Mouse (Mus musculus): ENCODE results near the gene Mtch2. TPM values are rescaled to one million over a fixed set of nuclear protein-coding genes. Genes with fewer than 3 reads are reported as not detected.

Mtch2 gene
- 270 and 276 TPM in 2 replicates for polyA plus RNA-seq (2014; fragmentation: Nextera tagmentation; extraction: Ambion mirVana)

GRCm38 (mm10) chr2:90846955-90847680 is at the start of gene Mtch2:
Mtch2 (plus strand) TSS chr2:90847155.
- Histone ChIP-seq H3K9ac (peak within 1 kb of the TSS; percentile 83), H3K36me3 (replicated peaks; ENCODE audit: control insufficient read depth, insufficient read depth) (peaks cover 26% of the 10 kb centered on the region), H3K27ac (peak within 1 kb of the TSS; percentile 86), H3K9me3 (ENCODE audit: control insufficient read depth, low read length) (no peaks in the 10 kb centered on the region), H3K4me3 (replicated peaks; ENCODE audit: low read length) (peak within 1 kb of the TSS; percentile 71), H3K27me3 (ENCODE audit: control insufficient read depth, insufficient read depth, low read length) (no peaks in the 10 kb centered on the region), H3K4me2 (replicated peaks) (peak within 1 kb of the TSS; percentile 65), H3K4me1 (replicated peaks; ENCODE audit: control insufficient read depth, insufficient read depth, low read length) (peaks cover 21% of the 10 kb centered on the region)
- DNase-seq (ENCODE audit: low spot score) (peak; percentile 99), ATAC-seq (ENCODE audit: low FRiP score) (peak; percentile 96)
- whole genome bisulfite sequencing, result under 1% methylated on average over 67 of the region's 67 CpGs

- no peak overlapping the region for H3K4me2 ChIP-seq (replicated peaks)
- ATAC-seq (ENCODE audit: low FRiP score) (no peak), DNase-seq (ENCODE audit: low spot score) (no peak)
- no peaks in the 10 kb centered on the region for H3K36me3 ChIP-seq (replicated peaks; ENCODE audit: control insufficient read depth, insufficient read depth)
- no peak overlapping the region for H3K9ac ChIP-seq
- H3K27ac ChIP-seq, result no peak overlapping the region
- H3K27me3 ChIP-seq (ENCODE audit: control insufficient read depth, insufficient read depth, low read length), result no peaks in the 10 kb centered on the region
- H3K9me3 ChIP-seq (ENCODE audit: control insufficient read depth, low read length), result no peaks in the 10 kb centered on the region
- no peak overlapping the region for H3K4me3 ChIP-seq (replicated peaks; ENCODE audit: low read length)
- H3K4me1 ChIP-seq (replicated peaks; ENCODE audit: control insufficient read depth, insufficient read depth, low read length), result no peaks in the 10 kb centered on the region
- WGBS, result 91% methylated on average over 6 of the region's 6 CpGs
These were observed 38.5 kb upstream of the Mtch2 start for GRCm38 (mm10) chr2:90808241-90809126.

- Histone ChIP-seq H3K9ac (no peak overlapping the region), H3K4me1 (replicated peaks; ENCODE audit: control insufficient read depth, insufficient read depth, low read length) (no peaks in the 10 kb centered on the region), H3K36me3 (replicated peaks; ENCODE audit: control insufficient read depth, insufficient read depth) (no peaks in the 10 kb centered on the region), H3K9me3 (ENCODE audit: control insufficient read depth, low read length) (no peaks in the 10 kb centered on the region), H3K27ac (no peak overlapping the region), H3K4me2 (replicated peaks) (no peak overlapping the region), H3K27me3 (ENCODE audit: control insufficient read depth, insufficient read depth, low read length) (no peaks in the 10 kb centered on the region), H3K4me3 (replicated peaks; ENCODE audit: low read length) (no peak overlapping the region)
- ATAC-seq (ENCODE audit: low FRiP score), result no peak
- DNase-seq (ENCODE audit: low spot score), result no peak
- 91% methylated on average over 8 of the region's 8 CpGs for WGBS
These were observed 36.2 kb upstream of the Mtch2 start for GRCm38 (mm10) chr2:90810751-90811150.

- H3K4me2 ChIP-seq (replicated peaks), result no peak overlapping the region
- no peak overlapping the region for H3K27ac ChIP-seq
- no peak for DNase-seq (ENCODE audit: low spot score)
- no peaks in the 10 kb centered on the region for H3K27me3 ChIP-seq (ENCODE audit: control insufficient read depth, insufficient read depth, low read length)
- no peaks in the 10 kb centered on the region for H3K9me3 ChIP-seq (ENCODE audit: control insufficient read depth, low read length)
- H3K4me1 ChIP-seq (replicated peaks; ENCODE audit: control insufficient read depth, insufficient read depth, low read length), result no peaks in the 10 kb centered on the region
- ATAC-seq (ENCODE audit: low FRiP score), result no peak
- H3K9ac ChIP-seq, result no peak overlapping the region
- no peaks in the 10 kb centered on the region for H3K36me3 ChIP-seq (replicated peaks; ENCODE audit: control insufficient read depth, insufficient read depth)
- 69% methylated on average over 2 of the region's 2 CpGs for WGBS
- no peak overlapping the region for H3K4me3 ChIP-seq (replicated peaks; ENCODE audit: low read length)
These were observed 31.7 kb upstream of the Mtch2 start for GRCm38 (mm10) chr2:90815266-90815665.

GRCm38 (mm10) chr2:90816144-90816543 is 30.8 kb upstream of the Mtch2 start:
- H3K27me3 ChIP-seq (ENCODE audit: control insufficient read depth, insufficient read depth, low read length), result no peaks in the 10 kb centered on the region
- H3K9ac ChIP-seq, result no peak overlapping the region
- 82% methylated on average over 4 of the region's 4 CpGs for WGBS
- H3K9me3 ChIP-seq (ENCODE audit: control insufficient read depth, low read length), result no peaks in the 10 kb centered on the region
- H3K27ac ChIP-seq, result no peak overlapping the region
- ATAC-seq (ENCODE audit: low FRiP score), result no peak
- DNase-seq (ENCODE audit: low spot score), result no peak
- no peak overlapping the region for H3K4me3 ChIP-seq (replicated peaks; ENCODE audit: low read length)
- H3K36me3 ChIP-seq (replicated peaks; ENCODE audit: control insufficient read depth, insufficient read depth), result no peaks in the 10 kb centered on the region
- no peaks in the 10 kb centered on the region for H3K4me1 ChIP-seq (replicated peaks; ENCODE audit: control insufficient read depth, insufficient read depth, low read length)
- no peak overlapping the region for H3K4me2 ChIP-seq (replicated peaks)

- no peaks in the 10 kb centered on the region for H3K27me3 ChIP-seq (ENCODE audit: control insufficient read depth, insufficient read depth, low read length)
- no peak overlapping the region for H3K4me3 ChIP-seq (replicated peaks; ENCODE audit: low read length)
- H3K36me3 ChIP-seq (replicated peaks; ENCODE audit: control insufficient read depth, insufficient read depth), result no peaks in the 10 kb centered on the region
- H3K9me3 ChIP-seq (ENCODE audit: control insufficient read depth, low read length), result no peaks in the 10 kb centered on the region
- ATAC-seq (ENCODE audit: low FRiP score) (no peak), DNase-seq (ENCODE audit: low spot score) (no peak)
- 89% methylated on average over 3 of the region's 3 CpGs for WGBS
- no peak overlapping the region for H3K27ac ChIP-seq
- H3K9ac ChIP-seq, result no peak overlapping the region
- H3K4me2 ChIP-seq (replicated peaks), result no peak overlapping the region
- no peaks in the 10 kb centered on the region for H3K4me1 ChIP-seq (replicated peaks; ENCODE audit: control insufficient read depth, insufficient read depth, low read length)
These were observed 28.2 kb upstream of the Mtch2 start for GRCm38 (mm10) chr2:90818710-90819109.

- no peak overlapping the region for H3K9ac ChIP-seq
- H3K4me3 ChIP-seq (replicated peaks; ENCODE audit: low read length), result no peak overlapping the region
- H3K27ac ChIP-seq, result no peak overlapping the region
- no peak overlapping the region for H3K4me2 ChIP-seq (replicated peaks)
- no peaks in the 10 kb centered on the region for H3K9me3 ChIP-seq (ENCODE audit: control insufficient read depth, low read length)
- no peak for DNase-seq (ENCODE audit: low spot score)
- no peaks in the 10 kb centered on the region for H3K27me3 ChIP-seq (ENCODE audit: control insufficient read depth, insufficient read depth, low read length)
- 81% methylated on average over 3 of the region's 3 CpGs for WGBS
- H3K4me1 ChIP-seq (replicated peaks; ENCODE audit: control insufficient read depth, insufficient read depth, low read length), result no peaks in the 10 kb centered on the region
- ATAC-seq (ENCODE audit: low FRiP score), result no peak
- no peaks in the 10 kb centered on the region for H3K36me3 ChIP-seq (replicated peaks; ENCODE audit: control insufficient read depth, insufficient read depth)
These were observed 26.1 kb upstream of the Mtch2 start for GRCm38 (mm10) chr2:90820894-90821293.

GRCm38 (mm10) chr2:90822978-90823377 is 24.0 kb upstream of the Mtch2 start:
- no peaks in the 10 kb centered on the region for H3K27me3 ChIP-seq (ENCODE audit: control insufficient read depth, insufficient read depth, low read length)

GRCm38 (mm10) chr2:90823781-90824180 is 23.2 kb upstream of the Mtch2 start:
- Histone ChIP-seq H3K27ac (no peak overlapping the region), H3K9me3 (ENCODE audit: control insufficient read depth, low read length) (no peaks in the 10 kb centered on the region), H3K9ac (no peak overlapping the region), H3K4me3 (replicated peaks; ENCODE audit: low read length) (no peak overlapping the region), H3K27me3 (ENCODE audit: control insufficient read depth, insufficient read depth, low read length) (no peaks in the 10 kb centered on the region), H3K4me2 (replicated peaks) (no peak overlapping the region), H3K4me1 (replicated peaks; ENCODE audit: control insufficient read depth, insufficient read depth, low read length) (no peaks in the 10 kb centered on the region), H3K36me3 (replicated peaks; ENCODE audit: control insufficient read depth, insufficient read depth) (no peaks in the 10 kb centered on the region)
- 79% methylated on average over 6 of the region's 6 CpGs for WGBS
- no peak for ATAC-seq (ENCODE audit: low FRiP score)
- peak; percentile 27 for DNase-seq (ENCODE audit: low spot score)

More at GRCm38 (mm10) chr2:90822978-90823377, 24.0 kb upstream of the Mtch2 start:
- H3K9ac ChIP-seq, result no peak overlapping the region
- H3K4me2 ChIP-seq (replicated peaks), result no peak overlapping the region
- no peaks in the 10 kb centered on the region for H3K4me1 ChIP-seq (replicated peaks; ENCODE audit: control insufficient read depth, insufficient read depth, low read length)
- H3K9me3 ChIP-seq (ENCODE audit: control insufficient read depth, low read length), result no peaks in the 10 kb centered on the region
- DNase-seq (ENCODE audit: low spot score) (no peak), ATAC-seq (ENCODE audit: low FRiP score) (no peak)
- 87% methylated on average over 2 of the region's 2 CpGs for WGBS
- no peak overlapping the region for H3K27ac ChIP-seq
- no peaks in the 10 kb centered on the region for H3K36me3 ChIP-seq (replicated peaks; ENCODE audit: control insufficient read depth, insufficient read depth)
- no peak overlapping the region for H3K4me3 ChIP-seq (replicated peaks; ENCODE audit: low read length)

Measured in hindbrain, embryonic 14.5 days (tissue).